ENCODE assay signal across 17 mouse cellular contexts in the genomic region with DNA sequence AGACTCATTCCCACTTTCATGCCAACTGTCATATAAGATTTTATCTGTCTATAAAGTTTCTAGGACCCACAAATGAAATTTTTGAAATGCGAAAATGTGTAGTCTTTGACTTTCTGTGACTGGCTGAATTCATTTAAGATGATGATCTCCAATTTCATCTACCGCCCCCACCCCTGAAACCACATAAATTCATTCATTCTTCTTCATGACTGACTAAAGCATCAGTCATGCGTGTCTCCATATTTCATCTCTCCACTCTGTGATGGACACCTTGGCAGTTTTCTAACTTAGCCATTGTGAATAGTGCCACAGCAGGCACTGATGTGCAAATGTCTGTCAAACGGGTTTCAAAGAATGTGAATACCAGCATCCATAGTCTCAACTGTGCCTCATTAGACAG.
"Had no signal": no experiment of that assay in that cellular context is flagged by ENCODE, and none has a peak within 500 bp of the region (broad histone marks: within the 10 kb centered on the region; RNA-seq: fewer than 3 reads in every experiment).

No protein-coding gene starts in this region.

- DNase-seq: gastrocnemius, postnatal 14 days; gastrocnemius, postnatal 36 days; heart, adult 11 months; heart, adult 2 months; heart, postnatal 14 days; heart, postnatal 36 days; kidney, adult 11 months; kidney, adult 2 months; kidney, adult 9 months; kidney, postnatal 14 days; kidney, postnatal 36 days; layer of hippocampus, adult 9-11 months; layer of hippocampus, postnatal 36 days; left cerebral cortex, postnatal 4 days had no signal

- ATAC-seq: hindbrain, postnatal 0 days; intestine, embryonic 16.5 days; liver, embryonic 12.5 days had no signal
